Mouse (Mus musculus): ENCODE measurements at regions not wholly inside any gene's neighbourhood (a gene's known extent, or its start where the extent isn't known, plus 50 kb on each side); places are given as distances from the start of the nearest gene placed in this dataset.

DNA sequence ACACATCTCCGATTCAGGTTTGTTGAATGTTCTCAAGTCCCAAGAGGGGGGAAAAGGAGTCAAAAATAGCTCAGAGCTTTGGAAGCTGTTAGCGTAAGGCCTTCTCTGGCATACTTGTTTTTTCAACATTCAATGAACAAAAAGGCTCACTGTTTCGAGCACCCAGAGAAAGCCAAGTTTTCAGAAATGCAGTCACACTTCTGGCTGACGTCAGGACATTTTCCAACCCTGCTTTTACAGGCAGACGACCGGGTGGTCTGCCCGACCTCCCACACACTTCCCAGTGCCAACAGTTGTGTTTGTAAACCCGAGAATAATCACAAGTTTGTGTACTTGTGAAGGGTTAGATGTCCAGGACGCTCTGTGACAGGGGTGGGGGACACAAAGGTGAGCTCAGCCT is 218.5 kb downstream of the Wdr11 start:
- Histone ChIP-seq H3K4me3 (replicated peaks in 1 of 3; ENCODE audit: low read depth in 2 of 3, low read length in 2 of 3, poor library complexity in 1 of 3) (no peak overlapping the region), H3K27ac (ENCODE audit: insufficient read depth, low read depth) (no peak overlapping the region), H3K9me3 (replicated peaks; ENCODE audit: low read length) (no peaks in the 10 kb centered on the region), H3K9ac (ENCODE audit: insufficient read depth, low read depth) (no peak overlapping the region), H3K4me2 (ENCODE audit: insufficient read depth, low read depth, poor library complexity, severe bottlenecking) (no peak overlapping the region), H3K4me1 (ENCODE audit: control insufficient read depth in 1 of 2, insufficient read depth in 2 of 2) (no peaks in the 10 kb centered on the region), H3K27me3 (replicated peaks) (peaks cover 72% of the 10 kb centered on the region), H3K36me3 (replicated peaks in 1 of 2; ENCODE audit: control insufficient read depth in 1 of 2, insufficient read depth in 1 of 2, low read length in 1 of 2) (no peaks in the 10 kb centered on the region), H3K79me2 (replicated peaks; ENCODE audit: control insufficient read depth, extremely low read depth, insufficient read depth, poor library complexity, severe bottlenecking) (no peaks in the 10 kb centered on the region)
- TF ChIP-seq TBP (conservative IDR thresholded peaks at IDR 0.05; ENCODE audit: low read depth, low read length) = no peak
- no peak for TF ChIP-seq CHD1 (IDR thresholded peaks at IDR 0.05; ENCODE audit: low read depth, low read length)
- no peak for TF ChIP-seq NELFE (IDR thresholded peaks at IDR 0.05; ENCODE audit: low read depth, low read length)
- TF ChIP-seq ZMIZ1 (IDR thresholded peaks at IDR 0.05; ENCODE audit: low read depth, low read length) = no peak
- TF ChIP-seq GABPA (IDR thresholded peaks at IDR 0.05; ENCODE audit: insufficient replicate concordance, low read depth, low read length) = no peak
- no peak for TF ChIP-seq MYC (IDR thresholded peaks at IDR 0.05; ENCODE audit: low read depth, low read length)
- TF ChIP-seq HCFC1 (IDR thresholded peaks at IDR 0.05; ENCODE audit: low read depth, low read length) = no peak
- no peak for TF ChIP-seq ELF1 (IDR thresholded peaks at IDR 0.05; ENCODE audit: low read depth, low read length)
- TF ChIP-seq RCOR1 (conservative IDR thresholded peaks at IDR 0.05; ENCODE audit: low read depth, low read length) = no peak
- no peak for TF ChIP-seq BHLHE40 (IDR thresholded peaks at IDR 0.05; ENCODE audit: low read depth, low read length)
- TF ChIP-seq TCF12 (IDR thresholded peaks at IDR 0.05; ENCODE audit: low read depth, low read length) = no peak
- no peak for TF ChIP-seq UBTF (IDR thresholded peaks at IDR 0.05; ENCODE audit: low read depth, low read length)
- no peak for TF ChIP-seq ZNF384 (IDR thresholded peaks at IDR 0.05; ENCODE audit: low read depth, low read length)
- no peak for TF ChIP-seq EP300 (IDR thresholded peaks at IDR 0.05; ENCODE audit: low read length)
- TF ChIP-seq ZC3H11A (IDR thresholded peaks at IDR 0.05; ENCODE audit: low read depth, low read length) = no peak
- in situ Hi-C loops (cut with MboI; ENCODE audit: low pct_ligation_motif_present, low pct_unique_long_range_greater_than_20kb, low sequenced_read_pairs) = no loop called here
- DNase-seq (ENCODE audit: extremely low read depth) = no peak
- dilution Hi-C loops (cut with MboI; ENCODE audit: extremely low pct_ligation_motif_present, extremely low pct_unique_long_range_greater_than_20kb, low sequenced_read_pairs) = no loop called here

- no peak overlapping the region for H3K9ac ChIP-seq (ENCODE audit: insufficient read depth, low read depth)
- H3K79me2 ChIP-seq (replicated peaks; ENCODE audit: control insufficient read depth, extremely low read depth, insufficient read depth, poor library complexity, severe bottlenecking) = no peaks in the 10 kb centered on the region
- H3K27me3 ChIP-seq (replicated peaks) = peaks cover 72% of the 10 kb centered on the region
- in situ Hi-C loops (cut with MboI; ENCODE audit: low pct_ligation_motif_present, low pct_unique_long_range_greater_than_20kb, low sequenced_read_pairs) (no loop called here), dilution Hi-C loops (cut with MboI; ENCODE audit: extremely low pct_ligation_motif_present, extremely low pct_unique_long_range_greater_than_20kb, low sequenced_read_pairs) (no loop called here)
- DNase-seq (ENCODE audit: extremely low read depth) = no peak
- H3K4me3 ChIP-seq (replicated peaks in 1 of 3; ENCODE audit: low read depth in 2 of 3, low read length in 2 of 3, poor library complexity in 1 of 3) = no peak overlapping the region
- H3K4me1 ChIP-seq (ENCODE audit: control insufficient read depth in 1 of 2, insufficient read depth in 2 of 2) = no peaks in the 10 kb centered on the region
- H3K4me2 ChIP-seq (ENCODE audit: insufficient read depth, low read depth, poor library complexity, severe bottlenecking) = no peak overlapping the region
- TF ChIP-seq JUN (IDR thresholded peaks at IDR 0.05; ENCODE audit: insufficient read depth, low read depth, low read length) (no peak), ELF1 (IDR thresholded peaks at IDR 0.05; ENCODE audit: low read depth, low read length) (no peak), E2F4 (IDR thresholded peaks at IDR 0.05; ENCODE audit: insufficient replicate concordance, low read depth, low read length) (no peak), NELFE (IDR thresholded peaks at IDR 0.05; ENCODE audit: low read depth, low read length) (no peak), NRF1 (IDR thresholded peaks at IDR 0.05; ENCODE audit: low read depth, low read length) (no peak), MAX (IDR thresholded peaks at IDR 0.05; ENCODE audit: low read length) (no peak), ETS1 (conservative IDR thresholded peaks at IDR 0.05; ENCODE audit: low read depth, low read length) (no peak), ZNF384 (IDR thresholded peaks at IDR 0.05; ENCODE audit: low read depth, low read length) (no peak), USF1 (IDR thresholded peaks at IDR 0.05; ENCODE audit: low read depth, low read length) (no peak), TCF12 (IDR thresholded peaks at IDR 0.05; ENCODE audit: low read depth, low read length) (no peak), MAFK (IDR thresholded peaks at IDR 0.05; ENCODE audit: insufficient replicate concordance, low read length) (no peak), MXI1 (IDR thresholded peaks at IDR 0.05; ENCODE audit: low read depth, low read length) (no peak), UBTF (IDR thresholded peaks at IDR 0.05; ENCODE audit: low read depth, low read length) (no peak), POLR2AphosphoS2 (IDR thresholded peaks at IDR 0.05; ENCODE audit: low read depth, low read length) (no peak)
- no peaks in the 10 kb centered on the region for H3K36me3 ChIP-seq (replicated peaks in 1 of 2; ENCODE audit: control insufficient read depth in 1 of 2, insufficient read depth in 1 of 2, low read length in 1 of 2)
- H3K9me3 ChIP-seq (replicated peaks; ENCODE audit: low read length) = no peaks in the 10 kb centered on the region
- no peak overlapping the region for H3K27ac ChIP-seq (ENCODE audit: insufficient read depth, low read depth)
Observed at GRCm38 (mm10) chr7:129810565-129810964, 218.9 kb downstream of the Wdr11 start.

Data from CH12.LX (cell line).